Mouse (Mus musculus) CD4-positive helper T cell, adult 2 months (primary cell): ENCODE measurements around the gene Grifin.

Experiments
- DNase-seq: peaks from one replicate; pipeline ENCODE4 v3.0.0-alpha.2; 2012; ENCODE audit warnings: low read depth, missing footprints, low spot score

The Grifin gene

GRCm38 (mm10) chr5:140549306-140550047, 15.4 kb downstream of the Grifin start:
- DNase-seq: no peak

- DNase-seq: no peak
These were observed 18.5 kb downstream of the Grifin start for GRCm38 (mm10) chr5:140546332-140546731.

GRCm38 (mm10) chr5:140545651-140546050, 19.2 kb downstream of the Grifin start:
- no peak for DNase-seq

GRCm38 (mm10) chr5:140542811-140543575, 21.9 kb downstream of the Grifin start:
- no peak for DNase-seq

GRCm38 (mm10) chr5:140540106-140540505, 24.8 kb downstream of the Grifin start:
- DNase-seq: peak; percentile 81

GRCm38 (mm10) chr5:140538111-140538683, 26.7 kb downstream of the Grifin start:
- DNase-seq: no peak

- DNase-seq: no peak
These were observed 38.1 kb downstream of the Grifin start for GRCm38 (mm10) chr5:140526754-140527153.

GRCm38 (mm10) chr5:140521196-140521595, 43.7 kb downstream of the Grifin start:
- DNase-seq: no peak

GRCm38 (mm10) chr5:140517921-140518230, 47.0 kb downstream of the Grifin start:
- DNase-seq: peak; percentile 57

- DNase-seq: no peak
These were observed 47.5 kb downstream of the Grifin start for GRCm38 (mm10) chr5:140517159-140517920.

- no peak for DNase-seq
These were observed 49.9 kb downstream of the Grifin start for GRCm38 (mm10) chr5:140514799-140515486.

- DNase-seq: no peak
These were observed 51.0 kb downstream of the Grifin start for GRCm38 (mm10) chr5:140513921-140514320.
